Mouse (Mus musculus): ENCODE measurements around the gene Syt3.

GRCm38 (mm10) chr7:44334139-44334538 is 49.8 kb upstream of the Syt3 start:
- no peak for TF ChIP-seq POLR2A (IDR thresholded peaks at IDR 0.05; ENCODE audit: borderline replicate concordance, extremely low read depth, low read depth, low read length)
- no peak for TF ChIP-seq CTCF (IDR thresholded peaks at IDR 0.05; ENCODE audit: insufficient read depth, low read length)

Measured in lung, adult 2 months (tissue).